Mouse (Mus musculus) common myeloid progenitor, adult 5-6 weeks (primary cell): ENCODE results near the gene Prdm16. TPM values are rescaled to one million over a fixed set of nuclear protein-coding genes. Genes with fewer than 3 reads are reported as not detected.

Experiments
- ATAC-seq: replicated peaks from 2 replicates; pipeline ENCODE4 v1.8.0; 2016; ENCODE audit warnings: low read depth, mild to moderate bottlenecking, moderate TSS enrichment, inconsistent platforms; ENCODE audit not compliant: poor library complexity, severe bottlenecking
- total RNA-seq: library from RNA; stranded (forward); fragments of 200-1000, 187-1606 nt; gene quantifications from 2 replicates; pipeline ENCODE4 v1.2.3, GENCODE M21; 2017

The Prdm16 gene
- total RNA-seq, 1 experiment from 2014 or later: 1.7 TPM

GRCm38 (mm10) chr4:154364752-154365151, 271.9 kb downstream of the Prdm16 start:
- no peak for ATAC-seq

DNA sequence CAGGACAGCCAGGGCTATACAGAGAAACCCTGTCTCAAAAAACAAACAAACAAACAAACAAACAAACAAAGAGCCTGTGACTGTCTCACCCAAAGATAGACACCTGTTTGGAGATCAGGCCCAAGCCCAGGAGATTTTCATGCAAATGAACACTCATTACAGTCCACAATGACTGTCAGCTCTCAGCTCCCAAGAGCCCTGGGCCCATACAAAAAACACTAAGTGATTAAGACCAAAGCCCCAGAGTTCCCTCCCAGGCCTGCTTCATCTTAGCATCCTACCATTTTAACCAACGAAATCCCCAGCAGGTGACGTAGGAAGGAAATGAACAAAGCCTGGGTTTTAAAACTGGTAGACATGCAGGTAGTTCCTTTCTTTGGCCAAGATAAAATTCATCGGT, 275.8 kb downstream of the Prdm16 start:
- ATAC-seq: no peak

- ATAC-seq: no peak
Measured at GRCm38 (mm10) chr4:154360441-154360840, 276.2 kb downstream of the Prdm16 start.

- ATAC-seq: no peak
Measured at GRCm38 (mm10) chr4:154359762-154360300, 276.8 kb downstream of the Prdm16 start.

DNA sequence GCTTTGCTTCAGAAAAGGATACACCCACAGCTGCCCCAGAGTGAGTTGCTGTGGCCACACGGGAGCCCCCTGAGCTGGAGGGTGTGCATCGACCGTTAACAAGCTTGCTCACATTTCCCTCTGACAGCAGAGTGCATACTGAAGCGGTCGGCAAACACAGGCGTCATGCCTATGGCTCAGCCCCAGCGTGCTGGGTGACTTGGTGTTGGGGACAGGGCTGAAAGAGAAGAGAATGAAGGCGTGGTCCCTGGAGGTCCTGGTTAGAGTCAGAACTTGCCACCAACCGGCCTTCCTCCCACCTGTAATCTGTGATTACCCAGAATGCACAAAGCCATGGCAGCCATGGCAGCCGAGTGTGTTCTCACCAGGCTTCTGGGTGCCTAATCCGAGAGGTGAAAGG, 277.9 kb downstream of the Prdm16 start:
- ATAC-seq: no peak

DNA sequence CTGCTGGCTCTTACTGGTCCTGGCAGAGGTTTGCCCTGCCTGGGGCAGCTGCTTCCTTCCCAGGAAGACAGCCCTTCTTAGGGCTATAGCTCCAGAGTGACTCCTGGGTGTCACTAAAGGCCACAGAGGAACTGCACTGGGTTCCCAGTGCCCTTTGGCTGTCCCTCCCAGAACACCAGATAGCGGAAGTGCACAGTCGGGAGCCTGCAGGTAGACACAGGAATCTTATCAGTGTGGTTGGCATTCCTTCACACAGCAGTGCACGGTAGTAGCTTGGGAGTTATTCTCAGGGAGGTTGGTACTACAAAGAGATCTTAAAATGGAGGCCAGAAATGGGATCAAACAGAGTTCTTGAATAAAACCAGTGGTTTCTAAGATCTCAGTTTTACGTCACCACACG, 278.3 kb downstream of the Prdm16 start:
- no peak for ATAC-seq

- ATAC-seq: no peak
Measured at GRCm38 (mm10) chr4:154355408-154355807, 281.3 kb downstream of the Prdm16 start.

DNA sequence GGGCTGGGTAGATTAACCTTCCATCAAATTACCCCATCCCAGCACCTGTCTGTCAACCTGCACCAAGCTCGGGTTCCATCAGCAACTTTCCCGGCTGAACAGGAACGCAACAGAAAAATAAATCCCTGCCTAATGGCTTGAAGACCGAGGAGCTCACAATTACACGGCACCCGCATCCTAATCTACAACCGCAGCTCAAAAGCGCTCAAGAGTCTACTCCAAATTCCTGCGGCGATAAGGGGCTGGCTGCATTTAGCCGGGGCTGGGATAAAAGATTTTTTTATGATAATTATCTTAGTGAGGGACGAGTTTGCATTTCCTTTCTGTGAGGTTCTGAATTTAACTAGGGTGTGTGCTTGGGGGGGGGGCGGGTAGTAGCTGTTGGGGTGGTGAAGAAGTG, 284.4 kb downstream of the Prdm16 start:
- ATAC-seq: no peak

GRCm38 (mm10) chr4:154348197-154348786, 288.4 kb downstream of the Prdm16 start:
- no peak for ATAC-seq

GRCm38 (mm10) chr4:154346731-154347522, 289.7 kb downstream of the Prdm16 start:
- no peak for ATAC-seq

GRCm38 (mm10) chr4:154336650-154337049, 300.0 kb downstream of the Prdm16 start:
- no peak for ATAC-seq

DNA sequence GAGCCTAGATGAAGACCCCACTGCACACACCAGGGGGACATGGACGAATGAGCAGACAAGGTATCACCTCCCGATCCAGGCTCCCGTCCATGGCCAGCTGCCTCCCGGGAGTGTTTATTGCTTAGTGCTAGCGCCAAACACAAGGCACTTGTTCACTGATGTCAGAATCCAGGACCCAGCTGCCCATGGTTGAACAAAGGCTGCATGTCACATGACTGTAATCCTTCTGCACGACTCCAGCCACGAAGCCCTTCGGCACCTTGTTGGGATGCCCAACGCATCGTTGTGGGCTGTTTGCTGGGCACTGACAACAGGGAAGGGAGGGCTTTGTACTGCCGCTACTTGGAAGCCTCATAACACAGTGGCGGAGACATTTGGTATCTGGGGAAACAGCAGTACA, 300.9 kb downstream of the Prdm16 start, which contains the start of gene B230104I21Rik:
Gene B230104I21Rik, plus strand, starts transcription at position 367 of the 400 bp plus-strand sequence.
- no peak for ATAC-seq

DNA sequence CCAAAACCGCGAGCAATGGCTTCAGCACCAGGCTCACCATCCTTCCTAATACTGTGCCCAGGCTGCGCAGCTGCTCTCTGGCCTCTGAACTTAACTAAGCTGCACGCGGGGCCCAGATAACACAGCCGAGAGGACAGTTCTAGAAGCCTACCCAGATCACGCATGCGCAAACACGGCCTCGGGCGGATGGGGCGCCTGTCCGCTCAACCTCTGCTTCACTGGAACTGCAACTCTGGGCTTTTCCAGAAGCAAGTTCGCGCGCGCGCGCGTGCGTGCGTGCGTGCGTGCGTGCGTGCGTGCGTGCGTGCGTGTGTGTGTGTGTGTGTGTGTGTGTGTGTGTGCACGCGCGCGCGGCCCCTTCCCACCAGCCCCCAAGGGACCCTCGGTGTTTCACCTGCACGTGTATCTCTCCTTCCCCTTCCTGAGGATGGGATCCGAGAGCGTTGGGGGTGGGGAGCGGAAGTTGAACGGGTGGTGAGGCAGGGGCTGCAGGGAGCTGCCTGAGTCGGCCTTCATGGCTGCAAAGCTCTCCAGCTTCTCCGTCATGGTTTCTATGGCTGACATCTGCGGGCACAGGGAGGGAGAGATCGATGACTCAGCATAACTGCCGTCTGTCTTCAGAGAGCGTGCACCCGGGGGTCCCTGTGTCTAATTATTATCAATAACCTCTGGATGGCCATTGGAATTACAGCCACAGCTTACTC, 301.8 kb downstream of the Prdm16 start:
- peak; percentile 46 for ATAC-seq

GRCm38 (mm10) chr4:154333300-154333699, 303.4 kb downstream of the Prdm16 start:
- ATAC-seq: no peak

DNA sequence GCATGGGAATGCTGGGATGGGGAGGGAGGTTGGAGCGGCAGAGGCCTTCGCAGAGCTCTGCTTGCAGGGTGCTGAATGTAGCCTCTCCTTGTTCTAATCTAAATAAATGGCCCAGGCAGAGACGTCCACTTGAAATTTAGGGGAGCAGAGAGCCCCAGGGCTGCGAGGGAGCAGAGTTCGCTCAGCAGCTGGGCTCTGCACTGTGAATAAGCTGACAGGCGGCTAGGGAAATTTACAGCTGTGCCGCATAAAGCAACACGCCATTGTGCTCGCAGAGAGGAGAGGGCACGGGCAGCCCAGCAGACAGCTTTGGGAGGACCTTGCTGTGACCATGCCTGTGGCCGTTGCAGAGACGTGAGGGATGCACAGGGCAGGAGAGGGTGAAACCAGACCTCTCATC, 305.4 kb downstream of the Prdm16 start:
- no peak for ATAC-seq

DNA sequence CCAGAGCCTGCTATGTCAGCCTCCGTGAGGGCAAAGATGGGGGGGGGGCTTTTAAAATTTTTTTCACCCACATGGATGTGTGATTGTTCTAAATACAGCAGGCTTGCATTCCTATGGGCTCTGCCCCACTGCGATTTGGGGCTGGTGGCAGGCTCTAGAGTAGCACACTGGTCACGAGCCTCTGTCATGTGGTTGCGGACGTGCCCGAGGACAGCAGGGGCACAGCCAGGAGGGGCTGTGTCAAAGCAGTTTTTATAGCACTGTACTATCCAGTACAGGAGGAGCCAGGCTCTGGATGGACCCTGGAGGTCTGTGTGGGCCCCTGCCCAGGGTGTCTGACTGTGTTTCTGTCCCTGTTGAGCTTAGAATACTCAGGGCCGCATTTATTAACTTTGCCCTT, 306.7 kb downstream of the Prdm16 start:
- no peak for ATAC-seq

- ATAC-seq: peak; percentile 87
Measured at GRCm38 (mm10) chr4:154328836-154329235, 307.8 kb downstream of the Prdm16 start.

DNA sequence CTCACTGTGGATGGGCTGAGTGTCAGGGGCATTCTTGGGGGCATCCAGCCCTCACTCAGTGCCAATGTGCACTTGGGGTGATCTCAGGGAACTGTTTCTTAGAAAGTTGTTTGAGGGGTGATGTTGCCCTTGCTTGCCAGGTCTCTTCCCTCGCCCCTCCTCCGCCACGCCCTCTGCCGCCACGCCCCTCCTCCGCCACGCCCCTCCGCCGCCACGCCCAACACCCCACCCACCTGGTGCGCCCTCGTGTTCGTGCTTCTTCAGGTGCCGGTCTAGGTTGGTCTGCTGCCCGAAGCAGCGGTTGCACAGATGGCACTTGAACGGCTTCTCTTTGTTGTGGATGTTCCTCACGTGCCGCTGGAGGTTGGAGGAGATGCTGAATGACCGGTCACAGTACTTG, 308.2 kb downstream of the Prdm16 start:
- no peak for ATAC-seq

GRCm38 (mm10) chr4:154325410-154325809, 311.3 kb downstream of the Prdm16 start:
- no peak for ATAC-seq

DNA sequence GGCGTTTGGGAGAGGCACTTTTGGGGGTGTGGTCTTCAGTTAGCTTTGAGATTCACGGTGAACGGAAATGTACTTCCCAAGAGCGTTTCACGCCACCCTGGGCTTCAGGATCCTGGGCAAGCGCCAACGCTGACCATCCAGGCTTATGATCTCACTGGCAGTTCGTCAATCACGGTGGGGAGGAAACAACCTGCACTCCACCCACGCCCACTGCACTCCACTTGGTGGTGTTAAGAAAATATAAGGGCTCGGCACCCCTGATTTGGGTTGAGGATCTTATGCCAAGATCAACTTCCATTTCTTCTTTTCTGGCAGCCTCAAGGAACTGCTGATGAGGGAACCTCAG, 323.1 kb downstream of the Prdm16 start:
- ATAC-seq: no peak
